Mouse (Mus musculus) cortical plate, adult 2 months (tissue): ENCODE data around the gene Ero1l.

Experiments used
- CTCF ChIP-seq: fragments of 200-500 bp; IDR thresholded peaks from 2 replicates; pipeline ENCODE4 v1.5.1; 2011; ENCODE audit warnings: mild to moderate bottlenecking, control low read depth, low read length; ENCODE audit not compliant: insufficient read depth; ENCODE audit errors: extremely low read depth
- POLR2A ChIP-seq: fragments of 200-500 bp; IDR thresholded peaks from 2 replicates; pipeline ENCODE4 v1.6.1; 2011; ENCODE audit warnings: mild to moderate bottlenecking, low read length, control low read depth; ENCODE audit not compliant: insufficient read depth; ENCODE audit errors: extremely low read depth

DNA sequence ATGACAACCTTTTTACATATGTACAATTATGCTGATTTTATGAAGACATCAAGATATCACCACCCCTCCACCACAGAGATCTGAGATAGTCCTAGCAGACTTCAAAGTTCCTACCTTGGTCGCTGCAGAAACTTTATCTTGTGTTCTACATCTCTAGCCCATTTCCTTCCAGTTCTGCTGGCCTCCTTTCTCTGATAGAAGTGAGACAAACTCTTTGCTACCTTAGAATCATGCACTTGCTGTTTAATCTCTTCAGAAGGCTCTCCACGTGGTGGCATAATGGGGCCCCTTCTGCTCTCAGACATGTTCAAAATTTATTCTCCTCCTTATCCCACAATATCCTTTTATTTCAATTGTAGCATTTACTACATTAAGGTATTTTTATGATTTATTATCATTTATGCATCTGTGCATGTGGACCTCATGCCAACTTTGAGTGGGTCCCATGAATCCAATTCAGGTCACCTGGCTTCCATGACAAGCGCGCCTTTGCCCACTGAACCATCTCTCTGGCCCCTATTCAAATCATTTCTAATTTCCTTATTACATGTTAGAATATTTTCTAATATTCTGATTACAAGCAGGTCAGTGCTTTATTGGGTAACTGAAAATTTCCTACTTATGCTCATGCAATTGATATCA is 9.6 kb upstream of the Ero1l start:
- TF ChIP-seq CTCF (no peak), POLR2A (no peak)
